Mouse (Mus musculus) frontal cortex, postnatal 36 days (tissue): Measurements from ENCODE around the gene Cox19.
"Not testable (repeated sequence)": the region's sequence is repeated elsewhere in the genome, so short reads cannot be mapped to it uniquely, and the experiment has no call there.

Experiments
- DNase-seq, 2 experiments: peaks; one replicate each; pipeline ENCODE4 v3.0.0; 2022; ENCODE audit warnings: low spot score in 2 of 2

The Cox19 gene

GRCm38 (mm10) chr5:139363858-139364257 is 12.6 kb upstream of the Cox19 start:
- no peak for DNase-seq

DNA sequence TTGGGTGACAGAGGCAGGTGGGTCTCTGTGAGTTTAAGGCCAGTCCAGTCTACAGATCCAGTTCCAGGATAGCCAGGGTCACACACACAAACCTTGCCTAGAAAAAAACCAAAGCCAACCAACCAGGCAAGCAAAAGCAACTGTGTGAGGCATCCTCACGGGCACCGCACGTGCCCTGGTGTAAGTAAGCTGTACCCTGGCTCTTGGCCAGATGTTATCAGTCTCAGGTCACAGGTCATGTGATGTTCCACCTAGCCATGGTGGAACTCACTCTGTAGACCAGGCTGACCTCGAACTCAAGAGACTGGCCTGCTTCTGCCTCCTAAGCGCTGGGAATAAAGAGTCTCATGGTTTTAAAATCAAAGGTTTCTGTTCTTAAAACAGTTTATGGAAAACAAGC is 8.0 kb upstream of the Cox19 start:
- no peak for DNase-seq

- no peak for DNase-seq
These were observed 7.4 kb upstream of the Cox19 start for GRCm38 (mm10) chr5:139358653-139359052.

- peak; percentile 79 to 83 for DNase-seq
These were observed 4.1 kb upstream of the Cox19 start for GRCm38 (mm10) chr5:139355235-139355772.

- no peak for DNase-seq
These were observed 2.7 kb upstream of the Cox19 start for GRCm38 (mm10) chr5:139353946-139354345.

GRCm38 (mm10) chr5:139353496-139353895 is 2.3 kb upstream of the Cox19 start:
- DNase-seq, result no peak

DNA sequence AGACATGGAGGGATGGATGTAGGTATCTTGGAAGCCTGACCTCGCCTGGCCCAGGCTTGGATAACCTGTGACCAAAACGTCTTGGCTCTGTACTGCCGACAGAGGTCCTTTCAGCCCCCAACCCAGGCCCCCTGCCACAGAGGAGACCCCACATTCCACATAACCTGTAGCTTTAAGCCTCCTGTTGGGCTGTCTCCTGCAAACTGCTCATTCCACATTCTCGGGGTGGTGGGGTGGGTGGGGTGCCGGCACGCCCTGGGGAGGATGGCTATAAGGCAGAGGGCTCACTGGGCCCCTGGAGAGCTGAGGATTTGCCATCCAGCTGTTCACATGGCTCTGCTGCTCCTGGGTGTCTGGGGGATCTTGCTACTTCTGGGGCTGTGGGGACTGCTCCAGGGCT is 1.1 kb upstream of the Cox19 start, which contains the start of gene Cyp2w1:
Gene Cyp2w1, plus strand, starts transcription at position 301 of the 400 bp plus-strand sequence.
- DNase-seq, result no peak

- no peak for DNase-seq
These were observed 410 bp upstream of the Cox19 start for GRCm38 (mm10) chr5:139351628-139352027.

GRCm38 (mm10) chr5:139349713-139350112 is 1.5 kb downstream of the Cox19 start:
- no peak for DNase-seq

GRCm38 (mm10) chr5:139347225-139347624 is 4.0 kb downstream of the Cox19 start:
- DNase-seq, result no peak

DNA sequence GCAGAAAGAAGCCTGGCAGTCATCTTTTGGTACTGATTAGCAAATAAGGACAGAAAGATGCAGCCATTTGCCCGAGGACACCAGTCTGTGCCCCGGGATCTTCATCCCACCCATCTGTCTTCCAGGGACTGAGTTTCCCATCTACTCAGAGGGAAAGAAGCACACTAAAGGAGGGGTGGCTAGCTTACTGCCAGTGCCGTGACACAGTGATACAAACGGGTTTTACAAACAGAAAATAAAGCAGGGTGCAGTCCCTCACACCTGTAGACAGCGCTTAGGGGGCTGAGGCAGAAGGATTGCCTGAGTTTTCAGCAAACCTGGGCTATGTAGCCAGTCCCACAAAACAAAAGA is 5.9 kb downstream of the Cox19 start:
- DNase-seq, result no peak

- peak; percentile 88 to 91 for DNase-seq
These were observed 6.4 kb downstream of the Cox19 start for GRCm38 (mm10) chr5:139344687-139345363.

DNA sequence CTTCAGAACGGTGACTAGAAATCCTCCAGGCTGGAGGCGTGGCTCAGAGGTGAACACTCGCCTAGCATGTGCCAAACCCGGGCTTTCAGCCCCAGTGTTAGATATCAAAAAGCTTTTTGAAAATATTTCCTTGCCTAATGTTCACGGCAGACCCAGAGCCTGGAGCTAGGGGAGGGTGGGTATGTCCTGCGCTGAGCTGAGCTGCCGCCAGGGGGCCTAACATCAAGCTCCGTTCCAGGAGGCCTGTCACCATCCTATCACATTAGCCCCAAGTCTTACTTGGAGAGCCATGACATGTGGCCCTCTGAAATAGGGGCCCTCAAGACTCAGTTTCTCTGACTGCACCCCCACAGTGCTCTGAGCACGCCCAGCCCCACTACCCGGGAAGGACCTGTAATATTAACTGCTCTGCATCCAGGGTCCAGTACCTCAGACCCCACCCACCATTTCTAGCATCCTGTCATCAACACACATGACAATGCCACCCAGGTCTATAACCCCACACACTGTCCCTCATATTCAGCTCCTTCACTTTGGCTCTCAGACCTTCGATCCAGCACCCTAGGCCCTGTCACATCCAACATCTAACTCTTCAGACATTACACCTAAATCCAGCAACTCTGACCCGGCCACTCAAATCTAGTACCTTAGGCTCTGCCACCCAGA is 7.1 kb downstream of the Cox19 start:
- DNase-seq, result peak in 1 of 2 experiments; percentile 75

DNA sequence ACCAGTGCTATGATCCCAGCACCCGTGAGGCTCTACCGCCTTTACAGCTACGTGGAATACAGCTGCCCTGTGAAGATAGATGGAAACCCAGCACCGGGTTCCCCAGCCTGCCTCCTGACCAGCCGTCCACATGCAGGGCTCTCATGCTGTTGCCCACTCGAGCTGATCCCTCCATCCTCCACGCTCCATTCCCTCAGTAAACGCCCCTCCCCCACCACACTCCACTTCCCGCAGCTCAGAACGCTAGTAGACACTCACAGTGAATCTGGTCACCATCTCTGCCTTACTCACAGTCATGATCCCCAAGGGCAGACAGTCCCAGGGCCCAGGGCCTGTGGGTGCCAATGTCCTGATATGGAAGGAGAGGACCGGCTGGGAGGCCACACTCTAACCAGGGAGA is 12.3 kb downstream of the Cox19 start:
- no peak for DNase-seq

- no peak for DNase-seq
These were observed 12.8 kb downstream of the Cox19 start for GRCm38 (mm10) chr5:139338403-139338802.

- DNase-seq, result no peak
These were observed 13.3 kb downstream of the Cox19 start for GRCm38 (mm10) chr5:139337826-139338370.

- DNase-seq, result no peak
These were observed 15.6 kb downstream of the Cox19 start for GRCm38 (mm10) chr5:139335634-139336033.

DNA sequence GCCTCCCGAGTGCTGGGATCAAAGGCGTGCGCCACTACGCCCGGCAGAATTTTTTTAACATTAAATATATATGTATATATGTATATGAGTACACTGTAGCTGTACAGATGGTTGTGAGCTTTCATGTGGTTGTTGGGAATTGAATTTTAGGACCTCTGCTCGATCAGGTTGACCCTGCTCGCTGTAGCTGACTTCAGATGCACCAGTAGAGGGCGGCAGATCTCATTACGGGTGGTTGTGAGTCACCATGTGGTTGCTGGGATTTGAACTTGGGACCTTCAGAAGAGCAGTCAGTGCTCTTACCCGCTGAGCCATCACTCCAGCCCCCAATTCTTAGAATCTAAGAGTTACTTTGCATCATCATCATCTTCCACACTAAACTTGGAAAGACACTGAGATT is 16.8 kb downstream of the Cox19 start:
- not testable (repeated sequence) for DNase-seq

DNA sequence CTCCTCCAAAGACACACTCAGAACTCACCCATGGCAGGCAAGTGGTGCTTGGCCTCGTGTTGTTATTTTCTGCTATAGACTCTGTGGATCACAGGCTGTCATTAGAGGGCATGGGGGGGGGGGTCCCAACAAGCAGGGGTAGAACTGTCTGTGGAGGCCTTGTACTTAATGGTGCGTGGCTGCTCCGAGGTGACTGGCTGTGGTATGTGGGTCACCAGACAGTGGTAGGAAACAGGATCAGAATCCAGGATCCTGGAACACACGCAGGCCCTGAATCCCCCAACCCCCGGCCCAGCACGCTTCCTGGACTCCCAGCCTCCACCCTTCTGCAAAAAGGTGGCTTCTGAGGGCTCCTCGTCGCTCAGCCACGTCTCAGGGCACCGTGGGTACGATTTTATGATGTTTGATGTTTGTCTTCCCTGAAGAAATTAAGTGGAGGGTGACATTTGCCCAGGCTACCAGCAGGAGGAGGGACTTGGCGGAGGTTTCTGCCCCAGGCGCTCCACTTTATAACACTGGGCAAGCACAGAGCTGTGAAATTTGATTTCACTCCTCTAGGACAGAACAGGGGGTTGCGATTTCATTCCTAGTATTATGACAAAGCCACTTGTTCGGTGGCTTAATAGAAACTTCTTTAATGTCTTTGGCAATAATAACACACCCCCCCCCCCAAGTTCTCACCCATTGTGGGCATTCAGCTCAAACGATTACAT is 17.8 kb downstream of the Cox19 start:
- no peak for DNase-seq

DNA sequence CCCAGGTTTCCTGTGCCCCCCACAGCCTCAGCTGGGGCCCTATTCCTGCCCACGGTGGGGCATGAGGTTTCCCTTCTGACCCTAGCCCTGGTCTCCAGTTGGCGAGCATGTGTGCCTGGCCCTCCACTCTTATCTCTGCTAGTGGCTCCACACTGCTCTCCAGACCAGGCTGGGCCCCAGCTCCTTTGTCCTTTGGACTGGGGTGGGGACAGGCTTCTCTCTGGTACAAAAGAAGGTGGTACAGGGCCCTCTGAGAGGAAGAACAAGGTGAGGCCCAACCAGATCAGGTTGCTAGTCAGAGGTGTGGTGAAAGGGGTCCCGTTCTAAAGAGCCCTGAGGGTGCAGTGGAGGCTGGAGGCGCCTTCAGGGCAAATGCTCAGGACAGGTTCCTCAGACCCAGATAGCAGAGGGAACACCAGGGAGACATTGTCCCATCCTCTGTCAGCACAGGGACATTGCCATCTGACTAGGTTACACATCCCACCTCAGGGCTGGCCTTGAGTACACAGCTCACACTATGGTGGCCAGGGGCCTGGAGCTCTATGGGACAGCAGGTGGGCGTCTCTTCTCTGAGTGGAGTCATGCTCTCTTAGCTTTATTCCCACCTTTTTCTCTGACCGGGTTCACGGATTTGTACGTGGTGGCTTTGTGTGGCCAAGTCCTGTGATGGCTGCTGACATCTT is 18.5 kb downstream of the Cox19 start:
- no peak for DNase-seq

DNA sequence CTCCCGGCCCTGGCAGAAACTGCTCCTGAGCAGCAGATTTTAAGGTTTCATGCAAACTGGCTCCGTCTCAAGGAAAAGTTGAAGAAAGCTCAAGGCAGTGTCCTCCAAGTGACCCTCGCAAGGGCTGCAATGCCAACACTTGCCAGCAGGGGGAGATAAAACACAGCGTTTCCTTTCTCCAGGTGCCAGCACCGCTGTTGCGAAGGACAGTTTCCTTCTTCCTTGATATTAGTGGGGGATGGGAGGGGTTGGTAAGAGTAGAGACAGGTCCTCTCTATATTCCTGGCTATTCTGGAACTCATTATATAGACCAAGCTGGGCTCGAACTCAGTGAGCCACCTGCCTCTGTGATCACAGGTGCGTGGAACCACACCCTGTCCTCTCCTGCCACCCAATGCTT is 19.5 kb downstream of the Cox19 start:
- peak; percentile 82 to 85 for DNase-seq

DNA sequence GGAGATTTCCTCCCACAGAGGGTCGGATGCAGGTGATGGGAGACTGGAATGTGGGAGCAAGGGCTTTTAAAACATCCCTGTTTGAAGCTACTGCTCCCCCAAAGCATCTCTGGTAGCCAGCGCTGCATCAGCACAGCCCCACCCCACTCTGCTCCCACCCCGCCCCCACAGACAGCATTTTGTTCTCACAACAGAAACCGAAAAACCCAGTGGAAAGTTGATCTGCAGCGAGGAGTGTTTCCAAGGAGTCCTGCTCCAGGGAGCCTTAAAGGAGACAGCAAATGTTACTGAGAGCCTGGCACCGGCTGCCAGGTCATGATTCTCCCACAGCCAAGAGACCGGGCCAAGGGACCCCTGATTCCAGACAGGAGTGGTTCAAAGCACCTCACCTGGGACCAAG is 20.5 kb downstream of the Cox19 start:
- DNase-seq, result no peak
